Mouse (Mus musculus) ES-E14 (cell line): ENCODE measurements around the gene Hsd11b2.

Experiments
- CHD2 ChIP-seq: IDR thresholded peaks from 2 replicates; pipeline ENCODE4 v1.6.1; 2014; ENCODE audit warnings: mild to moderate bottlenecking, low read depth, low read length, inconsistent platforms
- HCFC1 ChIP-seq: IDR thresholded peaks from 2 replicates; pipeline ENCODE4 v1.6.1; 2012; ENCODE audit warnings: low read length, inconsistent platforms, borderline replicate concordance; ENCODE audit not compliant: insufficient read depth
- MAFK ChIP-seq: IDR thresholded peaks from 2 replicates; pipeline ENCODE4 v1.6.1; 2014; ENCODE audit warnings: mild to moderate bottlenecking, low read depth, low read length, inconsistent platforms; ENCODE audit not compliant: insufficient read depth
- ZC3H11A ChIP-seq: IDR thresholded peaks from 2 replicates; pipeline ENCODE4 v1.6.1; 2012; ENCODE audit warnings: low read depth, mild to moderate bottlenecking, inconsistent platforms, low read length, borderline replicate concordance
- ZNF384 ChIP-seq: IDR thresholded peaks from 2 replicates; pipeline ENCODE4 v1.6.1; 2012; ENCODE audit warnings: low read depth, low read length, inconsistent platforms

DNA sequence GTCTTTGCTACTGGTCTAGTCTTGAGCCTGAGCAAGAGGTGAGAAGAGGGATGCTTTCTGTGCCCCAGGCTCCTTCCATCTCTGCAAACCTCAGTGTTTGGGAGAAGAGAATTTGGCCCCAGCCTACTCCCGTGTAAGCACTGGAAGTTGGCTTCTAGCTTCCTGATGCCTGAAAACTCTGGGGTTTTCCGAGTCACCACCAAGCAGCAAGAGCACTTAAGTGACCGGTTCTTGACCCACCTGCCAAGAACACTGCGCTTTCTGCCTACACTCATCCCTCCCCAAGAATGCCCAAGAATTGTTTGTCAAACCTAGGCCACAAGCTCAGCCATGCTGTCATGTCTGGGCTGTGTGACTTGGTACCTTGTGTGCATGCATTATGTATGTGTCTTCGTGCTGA lies 2.0 kb downstream of the Hsd11b2 start:
- TF ChIP-seq HCFC1, result no peak
- TF ChIP-seq MAFK, result no peak
- TF ChIP-seq CHD2, result no peak
- no peak for TF ChIP-seq ZC3H11A
- no peak for TF ChIP-seq ZNF384
